9 mouse cellular contexts compared by ENCODE assay signal in genomic region chr1:62704889-62705516, GRCm38 (mm10). TPM values are rescaled to one million over a fixed set of nuclear protein-coding genes. Genes with fewer than 3 reads are reported as not detected.
DNase-seq lines count a peak whose midpoint lies in the region; ATAC-seq and TF ChIP-seq lines count a peak whose summit lies in the region.
"Had no signal": no experiment of that assay in that cellular context is flagged by ENCODE, and none has a peak within 500 bp of the region (broad histone marks: within the 10 kb centered on the region; RNA-seq: fewer than 3 reads in every experiment).

No protein-coding gene starts in this region.

- H3K4me3 ChIP-seq in E14TG2a.4 (replicated peaks; ENCODE audit: low read length) = peak overlapping the region; percentile 78; the same call in 1 of the 2 replicates
- H3K4me3 ChIP-seq in hindbrain, embryonic 11.5 days (ENCODE audit: low read depth, low read length) = peak overlapping the region; percentile 64
- H3K4me3 ChIP-seq: erythroblast, embryonic 14.5 days had no signal

- H3K27me3 ChIP-seq in E14TG2a.4 (ENCODE audit: insufficient read depth, low read length) = peaks cover 81% of the 10 kb centered on the region
- H3K27me3 ChIP-seq in hindbrain, embryonic 11.5 days (ENCODE audit: control insufficient read depth, insufficient read depth, low read length) = peaks cover 24% of the 10 kb centered on the region

- no peak for ATAC-seq in hindbrain, embryonic 11.5 days (ENCODE audit: low FRiP score)
- no peak for ATAC-seq in inflammation-experienced regulatory T-cells, adult 6 months

- peaks cover 69% of the 10 kb centered on the region for H3K4me1 ChIP-seq in E14TG2a.4 (replicated peaks; ENCODE audit: low read depth, low read length)
- peaks cover 3% of the 10 kb centered on the region; the same call in 1 of the 2 replicates for H3K4me1 ChIP-seq in hindbrain, embryonic 11.5 days (replicated peaks; ENCODE audit: control insufficient read depth, insufficient read depth, low read length)

- TF ChIP-seq CTCF in E14TG2a.4 (conservative IDR thresholded peaks at IDR 0.05; ENCODE audit: low read length) = no peak

- H3K36me3 ChIP-seq in E14TG2a.4 (ENCODE audit: insufficient read depth, low read length) = no peaks in the 10 kb centered on the region
- no peaks in the 10 kb centered on the region for H3K36me3 ChIP-seq in hindbrain, embryonic 11.5 days (ENCODE audit: control insufficient read depth, insufficient read depth, low read length)

- H3K9me3 ChIP-seq in E14TG2a.4 (ENCODE audit: low read length) = no peaks in the 10 kb centered on the region
- H3K9me3 ChIP-seq in hindbrain, embryonic 11.5 days (ENCODE audit: control insufficient read depth, low read length) = no peaks in the 10 kb centered on the region

- peak overlapping the region; percentile 86 for H3K4me2 ChIP-seq in hindbrain, embryonic 11.5 days (replicated peaks; ENCODE audit: low read depth, low read length)

- peak overlapping the region; percentile 69 for H3K9ac ChIP-seq in hindbrain, embryonic 11.5 days (ENCODE audit: low read depth, low read length)

- 2% methylated on average over 16 of the region's 16 CpGs for WGBS in hindbrain, embryonic 11.5 days

- peak; percentile 49 for DNase-seq in embryo, embryonic 10 days (ENCODE audit: low spot score)
- no peak for DNase-seq in embryo, embryonic 11 days
- peak; percentile 53 for DNase-seq in hindbrain, embryonic 11.5 days (ENCODE audit: low spot score)
- peak; percentile 45 for DNase-seq in lung, postnatal 25 days (ENCODE audit: low spot score)
- no peak for DNase-seq in frontal cortex, postnatal 25 days (ENCODE audit: low spot score in 2 of 2)
- no peak for DNase-seq in cerebellum, adult 11-12 months

- no peak overlapping the region for H3K27ac ChIP-seq in hindbrain, embryonic 11.5 days (ENCODE audit: low read depth, low read length)

RNA-seq across cellular contexts. Expression of gene Nrp2, which starts 1.9 kb away (rescaled TPM):
- 22.5 and 29.3 TPM in 2 replicates for polyA plus RNA-seq in hindbrain, embryonic 11.5 days (2014; fragmentation: Nextera tagmentation; extraction: Ambion mirVana)
- polyA plus RNA-seq in inflammation-experienced regulatory T-cells, adult 6 months (2017; shearing (Covaris generic)) = under 1 TPM in 1 of 3 experiments, not detected in 2; 0.05 TPM

Comparison
In these comparisons a context has a peak if more than half of its experiments do, and no peak if none do; other contexts are left out.
1. DNase-seq: peak in embryo, embryonic 10 days (single experiment), hindbrain, embryonic 11.5 days (single experiment) and lung, postnatal 25 days (single experiment); none in embryo, embryonic 11 days (single experiment), frontal cortex, postnatal 25 days (0 of 2) and cerebellum, adult 11-12 months (single experiment).
2. RNA of gene Nrp2, which starts 1.9 kb away (polyA plus RNA-seq): 22.5 to 29.3 TPM in hindbrain, embryonic 11.5 days; 0.05 TPM in inflammation-experienced regulatory T-cells, adult 6 months; every median in the first group is over 10 times any median in the second.